Mouse (Mus musculus): ENCODE results near the gene Nav2. TPM values are rescaled to one million over a fixed set of nuclear protein-coding genes. Genes with fewer than 3 reads are reported as not detected.

Gene Nav2
- polyA plus RNA-seq, 1 experiment from 2014 or later = 24.2 TPM

- Histone ChIP-seq H3K4me1 (replicated peaks) (peaks cover 80% of the 10 kb centered on the region), H3K27me3 (no peaks in the 10 kb centered on the region), H3K4me3 (no peak overlapping the region), H3K27ac (0 out of 2 replicates have a peak overlapping the region, but pooled peaks have one; percentile 25), H3K4me2 (no peak overlapping the region), H3K9ac (no peak overlapping the region), H3K9me3 (no peaks in the 10 kb centered on the region), H3K36me3 (no peaks in the 10 kb centered on the region)
- no peak for ATAC-seq (ENCODE audit: low FRiP score)
- WGBS = 37% methylated on average over 6 of the region's 6 CpGs
Measured at GRCm38 (mm10) chr7:49046347-49046989, 138.0 kb downstream of the Nav2 start.

- ATAC-seq (ENCODE audit: low FRiP score) = no peak
- H3K4me2 ChIP-seq = no peak overlapping the region
- H3K27ac ChIP-seq = no peak overlapping the region
- peaks cover 80% of the 10 kb centered on the region for H3K4me1 ChIP-seq (replicated peaks)
- H3K4me3 ChIP-seq = no peak overlapping the region
- no peaks in the 10 kb centered on the region for H3K9me3 ChIP-seq
- no peaks in the 10 kb centered on the region for H3K27me3 ChIP-seq
- 50% methylated on average over 8 of the region's 8 CpGs for WGBS
- no peaks in the 10 kb centered on the region for H3K36me3 ChIP-seq
- no peak overlapping the region for H3K9ac ChIP-seq
Measured at GRCm38 (mm10) chr7:49047336-49047735, 138.8 kb downstream of the Nav2 start.

GRCm38 (mm10) chr7:49052871-49053618 is 144.5 kb downstream of the Nav2 start:
- peak overlapping the region; percentile 17; the same call in 1 of the 2 replicates for H3K4me2 ChIP-seq
- no peaks in the 10 kb centered on the region for H3K36me3 ChIP-seq
- H3K4me1 ChIP-seq (replicated peaks) = peaks cover 75% of the 10 kb centered on the region
- ATAC-seq (ENCODE audit: low FRiP score) = peak; percentile 50
- peak overlapping the region; percentile 24; the same call in 1 of the 2 replicates for H3K9ac ChIP-seq
- H3K9me3 ChIP-seq = no peaks in the 10 kb centered on the region
- no peak overlapping the region for H3K4me3 ChIP-seq
- H3K27me3 ChIP-seq = no peaks in the 10 kb centered on the region
- 35% methylated on average over 9 of the region's 9 CpGs for WGBS
- peak overlapping the region; percentile 19; the same call in 1 of the 2 replicates for H3K27ac ChIP-seq

- H3K36me3 ChIP-seq = no peaks in the 10 kb centered on the region
- ATAC-seq (ENCODE audit: low FRiP score) = peak; percentile 62
- no peaks in the 10 kb centered on the region for H3K27me3 ChIP-seq
- 52% methylated on average over 10 of the region's 10 CpGs for WGBS
- peaks cover 77% of the 10 kb centered on the region for H3K4me1 ChIP-seq (replicated peaks)
- 0 out of 2 replicates have a peak overlapping the region, but pooled peaks have one; percentile 44 for H3K27ac ChIP-seq
- H3K4me2 ChIP-seq = no peak overlapping the region
- H3K9ac ChIP-seq = peak overlapping the region; percentile 10; the same call in 1 of the 2 replicates
- H3K4me3 ChIP-seq = no peak overlapping the region
- H3K9me3 ChIP-seq = no peaks in the 10 kb centered on the region
Measured at GRCm38 (mm10) chr7:49055273-49055672, 146.8 kb downstream of the Nav2 start.

- Histone ChIP-seq H3K9ac (no peak overlapping the region), H3K9me3 (no peaks in the 10 kb centered on the region), H3K36me3 (no peaks in the 10 kb centered on the region), H3K4me2 (no peak overlapping the region), H3K4me1 (replicated peaks) (peaks cover 62% of the 10 kb centered on the region), H3K4me3 (no peak overlapping the region), H3K27me3 (no peaks in the 10 kb centered on the region), H3K27ac (no peak overlapping the region)
- WGBS = 77% methylated on average over 8 of the region's 8 CpGs
- ATAC-seq (ENCODE audit: low FRiP score) = no peak
Measured at GRCm38 (mm10) chr7:49058304-49059012, 149.9 kb downstream of the Nav2 start.

GRCm38 (mm10) chr7:49064792-49065521 is 156.4 kb downstream of the Nav2 start:
- Histone ChIP-seq H3K9me3 (no peaks in the 10 kb centered on the region), H3K4me3 (no peak overlapping the region), H3K36me3 (no peaks in the 10 kb centered on the region), H3K4me2 (no peak overlapping the region), H3K27me3 (no peaks in the 10 kb centered on the region), H3K9ac (no peak overlapping the region), H3K27ac (peak overlapping the region; percentile 71), H3K4me1 (replicated peaks) (peaks cover 73% of the 10 kb centered on the region)
- WGBS = 35% methylated on average over 4 of the region's 4 CpGs
- peak; percentile 47 for ATAC-seq (ENCODE audit: low FRiP score)

- Histone ChIP-seq H3K4me1 (replicated peaks) (peaks cover 75% of the 10 kb centered on the region), H3K36me3 (no peaks in the 10 kb centered on the region), H3K27me3 (no peaks in the 10 kb centered on the region), H3K9ac (no peak overlapping the region), H3K9me3 (no peaks in the 10 kb centered on the region), H3K27ac (peak overlapping the region; percentile 71), H3K4me3 (no peak overlapping the region), H3K4me2 (no peak overlapping the region)
- ATAC-seq (ENCODE audit: low FRiP score) = no peak
- 23% methylated on average over 9 of the region's 9 CpGs for WGBS
Measured at GRCm38 (mm10) chr7:49065621-49066475, 157.3 kb downstream of the Nav2 start.

GRCm38 (mm10) chr7:49066828-49067227 is 158.3 kb downstream of the Nav2 start:
- no peak overlapping the region for H3K4me3 ChIP-seq
- H3K27ac ChIP-seq = peak overlapping the region; percentile 71
- H3K36me3 ChIP-seq = no peaks in the 10 kb centered on the region
- no peak overlapping the region for H3K9ac ChIP-seq
- no peaks in the 10 kb centered on the region for H3K9me3 ChIP-seq
- no peak for ATAC-seq (ENCODE audit: low FRiP score)
- WGBS = 80% methylated on average over 1 of the region's 1 CpGs
- no peaks in the 10 kb centered on the region for H3K27me3 ChIP-seq
- peaks cover 81% of the 10 kb centered on the region for H3K4me1 ChIP-seq (replicated peaks)
- H3K4me2 ChIP-seq = no peak overlapping the region

GRCm38 (mm10) chr7:49069396-49069961 is 161.0 kb downstream of the Nav2 start:
- ATAC-seq (ENCODE audit: low FRiP score) = no peak
- no peak overlapping the region for H3K9ac ChIP-seq
- H3K27me3 ChIP-seq = no peaks in the 10 kb centered on the region
- H3K4me2 ChIP-seq = no peak overlapping the region
- H3K36me3 ChIP-seq = no peaks in the 10 kb centered on the region
- 37% methylated on average over 12 of the region's 12 CpGs for WGBS
- H3K27ac ChIP-seq = no peak overlapping the region; the same call in 1 of the 2 replicates
- peaks cover 88% of the 10 kb centered on the region for H3K4me1 ChIP-seq (replicated peaks)
- no peaks in the 10 kb centered on the region for H3K9me3 ChIP-seq
- no peak overlapping the region for H3K4me3 ChIP-seq

GRCm38 (mm10) chr7:49070621-49071020 is 162.1 kb downstream of the Nav2 start:
- ATAC-seq (ENCODE audit: low FRiP score) = no peak

GRCm38 (mm10) chr7:49071141-49071567 is 162.6 kb downstream of the Nav2 start:
- peak overlapping the region; percentile 76 for H3K27ac ChIP-seq
- no peaks in the 10 kb centered on the region for H3K27me3 ChIP-seq
- H3K9me3 ChIP-seq = no peaks in the 10 kb centered on the region
- WGBS = 18% methylated on average over 7 of the region's 7 CpGs
- no peak overlapping the region for H3K4me3 ChIP-seq
- ATAC-seq (ENCODE audit: low FRiP score) = no peak
- peaks cover 88% of the 10 kb centered on the region for H3K4me1 ChIP-seq (replicated peaks)
- 0 out of 2 replicates have a peak overlapping the region, but pooled peaks have one; percentile 8 for H3K4me2 ChIP-seq
- H3K36me3 ChIP-seq = no peaks in the 10 kb centered on the region
- no peak overlapping the region for H3K9ac ChIP-seq

More at GRCm38 (mm10) chr7:49070621-49071020, 162.1 kb downstream of the Nav2 start:
- H3K4me3 ChIP-seq = no peak overlapping the region
- H3K4me1 ChIP-seq (replicated peaks) = peaks cover 88% of the 10 kb centered on the region
- no peaks in the 10 kb centered on the region for H3K36me3 ChIP-seq
- H3K27ac ChIP-seq = peak overlapping the region; percentile 76
- H3K4me2 ChIP-seq = no peak overlapping the region
- no peaks in the 10 kb centered on the region for H3K27me3 ChIP-seq
- no peaks in the 10 kb centered on the region for H3K9me3 ChIP-seq
- H3K9ac ChIP-seq = no peak overlapping the region
- 58% methylated on average over 1 of the region's 1 CpGs for WGBS

Data from hindbrain, embryonic 13.5 days (tissue).